Mouse (Mus musculus) forebrain, postnatal 0 days (tissue): ENCODE measurements around the gene Olfr332. TPM values are rescaled to one million over a fixed set of nuclear protein-coding genes. Genes with fewer than 3 reads are reported as not detected.

Experiments used
- ATAC-seq: fragments of 200-750 bp; cut with Nextera tagmentation; 2 replicates; pipeline ENCODE4 v1.8.0; 2017; ENCODE audit warnings: mild to moderate bottlenecking, moderate library complexity
- DNase-seq: peaks from one replicate; pipeline ENCODE4 v3.0.0-alpha.2; 2015
- H3K27ac ChIP-seq: fragments of 300-500 bp; sonication (generic); 2 replicates; pipeline ENCODE4 v1.5.1; 2014; ENCODE audit warnings: low read depth, mild to moderate bottlenecking, antibody characterized with exemption, low read length, moderate library complexity, mixed read lengths
- H3K27me3 ChIP-seq: fragments of 300-500 bp; sonication (generic); 2 replicates; pipeline ENCODE4 v1.6.1; 2014; ENCODE audit warnings: mild to moderate bottlenecking, low read length, mixed read lengths; ENCODE audit not compliant: insufficient read depth
- H3K36me3 ChIP-seq: fragments of 300-500 bp; sonication (generic); 2 replicates; pipeline ENCODE4 v1.6.1; 2014; ENCODE audit warnings: mild to moderate bottlenecking, moderate library complexity; ENCODE audit not compliant: insufficient read depth
- H3K4me1 ChIP-seq: fragments of 300-500 bp; sonication (generic); 2 replicates; pipeline ENCODE4 v1.6.1; 2014; ENCODE audit warnings: antibody characterized with exemption; ENCODE audit not compliant: insufficient read depth
- H3K4me2 ChIP-seq: fragments of 300-500 bp; sonication (generic); 2 replicates; pipeline ENCODE4 v1.6.1; 2014; ENCODE audit warnings: low read depth, mild to moderate bottlenecking, moderate library complexity
- H3K4me3 ChIP-seq: fragments of 300-500 bp; sonication (generic); 2 replicates; pipeline ENCODE4 v1.5.1; 2014; ENCODE audit warnings: low read depth, low read length, mixed read lengths
- H3K9ac ChIP-seq: fragments of 300-500 bp; sonication (generic); 2 replicates; pipeline ENCODE4 v1.6.1; 2014; ENCODE audit warnings: mild to moderate bottlenecking
- H3K9me3 ChIP-seq: fragments of 300-500 bp; sonication (generic); 2 replicates; pipeline ENCODE4 v1.6.1; 2016; ENCODE audit warnings: low read length
- CTCF ChIP-seq: sonication (generic); IDR thresholded peaks from 2 replicates; pipeline ENCODE4 v1.5.1; 2016; ENCODE audit warnings: antibody characterized with exemption, control low read depth, low read depth
- WGBS: fragments of 180-500 bp; shearing (Covaris S2); extraction: QIAGEN DNeasy Blood & Tissue Kit; methylation state at CpG from one replicate; pipeline ENCODE4 v1.1.7; 2014; 5-methylcytosine and 5-hydroxymethylcytosine counted together
- polyA plus RNA-seq: library from polyadenylated mRNA; unstranded; fragments of >200 nt; fragmentation: Nextera tagmentation; extraction: Ambion mirVana; gene quantifications from 2 replicates; pipeline ENCODE4 v1.2.1, GENCODE M21; 2015
- total RNA-seq: library from RNA; depleted of rRNA; stranded (reverse); fragments of >200 nt; gene quantifications from 2 replicates; pipeline ENCODE4 v1.2.3, GENCODE M21; 2014; rRNA removed

Gene Olfr332
- total and polyA plus RNA-seq, 2 experiments from 2014 or later, result 0.29 TPM; not detected in 1

- TF ChIP-seq CTCF, result no peak
- H3K36me3 ChIP-seq, result no peaks in the 10 kb centered on the region
- H3K9ac ChIP-seq, result no peak within 1 kb of the TSS
- no peak within 1 kb of the TSS for H3K4me2 ChIP-seq
- H3K9me3 ChIP-seq, result no peaks in the 10 kb centered on the region
- no peak within 1 kb of the TSS for H3K27ac ChIP-seq
- H3K27me3 ChIP-seq, result no peaks in the 10 kb centered on the region
- ATAC-seq (no peak), DNase-seq (no peak)
- H3K4me1 ChIP-seq, result no peaks in the 10 kb centered on the region
- no peak within 1 kb of the TSS for H3K4me3 ChIP-seq
Measured at GRCm38 (mm10) chr11:58462170-58462569, 30.2 kb downstream of the Olfr332 start, which contains the start of gene Olfr30. TSS of gene Olfr30 (minus strand) at chr11:58462270.

- H3K27ac ChIP-seq, result no peak overlapping the region
- H3K4me1 ChIP-seq, result no peaks in the 10 kb centered on the region
- WGBS, result 72% methylated on average over 4 of the region's 4 CpGs
- DNase-seq (no peak), ATAC-seq (no peak)
- H3K9ac ChIP-seq, result no peak overlapping the region
- no peaks in the 10 kb centered on the region for H3K36me3 ChIP-seq
- no peak overlapping the region for H3K4me2 ChIP-seq
- no peak overlapping the region for H3K4me3 ChIP-seq
- no peak for TF ChIP-seq CTCF
- H3K27me3 ChIP-seq, result no peaks in the 10 kb centered on the region
- no peaks in the 10 kb centered on the region for H3K9me3 ChIP-seq
Measured at GRCm38 (mm10) chr11:58453592-58453991, 38.8 kb downstream of the Olfr332 start.

- ATAC-seq (no peak), DNase-seq (no peak)
- Histone ChIP-seq H3K4me1 (no peaks in the 10 kb centered on the region), H3K36me3 (no peaks in the 10 kb centered on the region), H3K4me2 (no peak within 1 kb of the TSS), H3K9ac (no peak within 1 kb of the TSS), H3K27me3 (no peaks in the 10 kb centered on the region), H3K4me3 (no peak within 1 kb of the TSS), H3K9me3 (no peaks in the 10 kb centered on the region), H3K27ac (no peak within 1 kb of the TSS)
- no peak for TF ChIP-seq CTCF
- 96% methylated on average over 9 of the region's 9 CpGs for WGBS
Measured at GRCm38 (mm10) chr11:58452759-58453158, 39.6 kb downstream of the Olfr332 start, which contains the start of gene Lypd9. TSS of gene Lypd9 (minus strand) at chr11:58452923.

Other genes starting within 250 kb of the Olfr332 start
- not detected in 2 replicates for gene 4930438A08Rik, start 217.8 kb downstream of the Olfr332 start, total RNA-seq
- 0.10 TPM in 1 of 2 replicates, not detected in the other for gene 4930438A08Rik, start 217.8 kb downstream of the Olfr332 start, polyA plus RNA-seq
- 25.6 and 30.0 TPM in 2 replicates for gene Zfp692, start 185.5 kb downstream of the Olfr332 start, total RNA-seq
- 14.8 and 17.7 TPM in 2 replicates for gene Zfp692, start 185.5 kb downstream of the Olfr332 start, polyA plus RNA-seq
- gene Zfp672, start 162.2 kb downstream of the Olfr332 start, total RNA-seq, result 41.5 and 41.7 TPM in 2 replicates
- gene Zfp672, start 162.2 kb downstream of the Olfr332 start, polyA plus RNA-seq, result 38.8 and 41.2 TPM in 2 replicates
- 43.1 and 44.3 TPM in 2 replicates for gene Sh3bp5l, start 161.8 kb downstream of the Olfr332 start, total RNA-seq
- 35.8 and 44.9 TPM in 2 replicates for gene Sh3bp5l, start 161.8 kb downstream of the Olfr332 start, polyA plus RNA-seq
- gene Lypd8, start 113.5 kb downstream of the Olfr332 start, total RNA-seq, result not detected in 2 replicates
- gene Lypd8, start 113.5 kb downstream of the Olfr332 start, polyA plus RNA-seq, result 0.13 TPM in 1 of 2 replicates, not detected in the other
- not detected in 2 replicates for gene 1810065E05Rik, start 71.4 kb downstream of the Olfr332 start, total RNA-seq
- gene 1810065E05Rik, start 71.4 kb downstream of the Olfr332 start, polyA plus RNA-seq, result not detected in 2 replicates
- not detected in 2 replicates for gene Gm12253, start 60.0 kb downstream of the Olfr332 start, total RNA-seq
- gene Gm12253, start 60.0 kb downstream of the Olfr332 start, polyA plus RNA-seq, result not detected in 2 replicates
- not detected in 2 replicates for gene Lypd9, start 39.6 kb downstream of the Olfr332 start, total RNA-seq
- gene Lypd9, start 39.6 kb downstream of the Olfr332 start, polyA plus RNA-seq, result not detected in 2 replicates
- gene Olfr30, start 30.3 kb downstream of the Olfr332 start, total RNA-seq, result not detected in 2 replicates
- not detected in 2 replicates for gene Olfr30, start 30.3 kb downstream of the Olfr332 start, polyA plus RNA-seq
- not detected in 2 replicates for gene Olfr331, start 10.0 kb upstream of the Olfr332 start, total RNA-seq
- gene Olfr331, start 10.0 kb upstream of the Olfr332 start, polyA plus RNA-seq, result not detected in 2 replicates
- gene Olfr330, start 42.3 kb upstream of the Olfr332 start, total RNA-seq, result 0.24 TPM in 1 of 2 replicates, not detected in the other
- gene Olfr330, start 42.3 kb upstream of the Olfr332 start, polyA plus RNA-seq, result not detected in 2 replicates
- not detected in 2 replicates for gene Olfr329-ps, start 53.9 kb upstream of the Olfr332 start, total RNA-seq
- not detected in 2 replicates for gene Olfr329-ps, start 53.9 kb upstream of the Olfr332 start, polyA plus RNA-seq
- not detected in 2 replicates for gene Olfr328, start 63.1 kb upstream of the Olfr332 start, total RNA-seq
- gene Olfr328, start 63.1 kb upstream of the Olfr332 start, polyA plus RNA-seq, result not detected in 2 replicates
- gene Olfr224, start 78.0 kb upstream of the Olfr332 start, total RNA-seq, result not detected in 2 replicates
- gene Olfr224, start 78.0 kb upstream of the Olfr332 start, polyA plus RNA-seq, result 0.10 TPM in 1 of 2 replicates, not detected in the other
- not detected in 2 replicates for gene Olfr325, start 85.2 kb upstream of the Olfr332 start, total RNA-seq
- gene Olfr325, start 85.2 kb upstream of the Olfr332 start, polyA plus RNA-seq, result not detected in 2 replicates
- gene Olfr324, start 102.6 kb upstream of the Olfr332 start, total RNA-seq, result not detected in 2 replicates
- gene Olfr324, start 102.6 kb upstream of the Olfr332 start, polyA plus RNA-seq, result 0.13 TPM in 1 of 2 replicates, not detected in the other
- not detected in 2 replicates for gene 2210407C18Rik, start 123.5 kb upstream of the Olfr332 start, total RNA-seq
- not detected in 2 replicates for gene 2210407C18Rik, start 123.5 kb upstream of the Olfr332 start, polyA plus RNA-seq
- gene Olfr323, start 137.9 kb upstream of the Olfr332 start, total RNA-seq, result not detected in 2 replicates
- gene Olfr323, start 137.9 kb upstream of the Olfr332 start, polyA plus RNA-seq, result not detected in 2 replicates
- 0.15 TPM in 1 of 2 replicates, not detected in the other for gene Trim58, start 147.9 kb upstream of the Olfr332 start, total RNA-seq
- 0.06 and 0.19 TPM in 2 replicates for gene Trim58, start 147.9 kb upstream of the Olfr332 start, polyA plus RNA-seq
- not detected in 2 replicates for gene Olfr322, start 166.2 kb upstream of the Olfr332 start, total RNA-seq
- not detected in 2 replicates for gene Olfr322, start 166.2 kb upstream of the Olfr332 start, polyA plus RNA-seq
- not detected in 2 replicates for gene Olfr320, start 188.5 kb upstream of the Olfr332 start, total RNA-seq
- gene Olfr320, start 188.5 kb upstream of the Olfr332 start, polyA plus RNA-seq, result not detected in 2 replicates
- not detected in 2 replicates for gene Olfr319, start 206.6 kb upstream of the Olfr332 start, total RNA-seq
- gene Olfr319, start 206.6 kb upstream of the Olfr332 start, polyA plus RNA-seq, result not detected in 2 replicates
- gene Olfr318, start 231.5 kb upstream of the Olfr332 start, total RNA-seq, result not detected in 2 replicates
- not detected in 2 replicates for gene Olfr318, start 231.5 kb upstream of the Olfr332 start, polyA plus RNA-seq
- 0.15 and 0.81 TPM in 2 replicates for gene Olfr317, start 246.7 kb upstream of the Olfr332 start, total RNA-seq
- 0.12 and 0.13 TPM in 2 replicates for gene Olfr317, start 246.7 kb upstream of the Olfr332 start, polyA plus RNA-seq